Mouse (Mus musculus): ENCODE measurements around the gene Camk1d. TPM values are rescaled to one million over a fixed set of nuclear protein-coding genes. Genes with fewer than 3 reads are reported as not detected.

Gene Camk1d
- total RNA-seq, 2 experiments from 2014 or later: 159 to 180 TPM

DNA sequence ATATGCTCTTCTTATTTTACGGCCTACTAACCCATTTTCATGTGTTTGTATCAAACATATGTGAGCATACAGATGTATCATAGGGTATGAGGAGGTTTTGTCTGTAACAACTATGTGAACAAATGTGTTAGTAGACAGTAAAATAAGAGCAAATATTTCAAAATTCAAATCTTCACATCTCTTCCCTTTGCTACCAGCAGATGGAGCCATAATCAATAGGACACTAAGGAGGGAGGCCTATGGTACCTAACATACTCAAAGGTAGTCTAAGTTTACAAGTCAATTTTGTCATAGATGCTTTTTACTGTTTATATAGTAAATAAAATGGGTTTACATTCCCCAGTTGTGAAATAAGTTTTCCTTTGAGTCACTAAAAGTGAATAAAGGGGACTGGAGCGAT is 262.7 kb downstream of the Camk1d start:
- H3K4me3 ChIP-seq: no peak overlapping the region
- no peak overlapping the region for H3K27ac ChIP-seq
- DNase-seq (ENCODE audit: low spot score in 2 of 2): peak; percentile 39 to 49
- TF ChIP-seq CTCF (conservative IDR thresholded peaks at IDR 0.05): peak; percentile 88

DNA sequence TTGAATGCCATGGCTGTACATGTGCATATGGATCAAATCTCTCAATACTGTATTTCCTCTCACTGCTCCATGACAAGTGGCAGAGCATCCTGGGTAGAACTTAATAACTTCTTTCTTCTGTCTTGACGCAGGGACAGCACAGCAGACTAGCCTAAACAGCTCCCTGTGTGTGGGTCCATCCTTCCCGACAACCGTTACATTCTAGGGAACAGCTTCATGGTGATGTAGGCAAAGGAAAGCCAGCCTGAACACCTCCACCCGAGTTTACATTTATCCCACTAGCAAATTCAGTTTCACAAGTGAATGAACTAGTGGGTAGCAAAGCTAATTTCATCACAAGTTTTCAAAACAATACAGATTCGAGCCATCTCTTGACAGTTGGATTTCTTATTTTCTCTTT is 269.0 kb downstream of the Camk1d start:
- no peak overlapping the region for H3K4me3 ChIP-seq
- H3K27ac ChIP-seq: no peak overlapping the region; the same call in 1 of the 2 replicates
- TF ChIP-seq CTCF (conservative IDR thresholded peaks at IDR 0.05): no peak
- no peak for DNase-seq (ENCODE audit: low spot score in 2 of 2)

DNA sequence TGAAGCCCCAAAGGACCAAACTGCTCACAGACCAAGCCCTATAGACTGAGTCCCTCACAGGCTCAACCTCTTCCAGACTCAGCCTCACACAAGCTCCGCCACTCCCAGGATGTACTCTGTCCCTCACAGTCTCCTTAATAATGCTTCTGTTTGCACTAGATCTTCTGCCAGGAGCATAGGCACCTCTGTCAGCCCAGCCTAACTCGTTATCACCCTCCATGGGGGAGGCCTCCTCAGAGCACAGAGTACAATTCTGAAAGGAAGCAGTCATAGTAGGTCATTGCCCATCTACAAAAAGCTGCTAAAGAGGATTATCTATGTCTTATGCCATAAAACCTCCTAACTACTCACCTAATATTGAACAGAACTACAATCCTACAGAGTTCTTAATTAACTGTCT is 276.6 kb downstream of the Camk1d start:
- Histone ChIP-seq H3K4me3 (no peak overlapping the region), H3K27ac (no peak overlapping the region)
- no peak for DNase-seq (ENCODE audit: low spot score in 2 of 2)
- no peak for TF ChIP-seq CTCF (conservative IDR thresholded peaks at IDR 0.05)

DNA sequence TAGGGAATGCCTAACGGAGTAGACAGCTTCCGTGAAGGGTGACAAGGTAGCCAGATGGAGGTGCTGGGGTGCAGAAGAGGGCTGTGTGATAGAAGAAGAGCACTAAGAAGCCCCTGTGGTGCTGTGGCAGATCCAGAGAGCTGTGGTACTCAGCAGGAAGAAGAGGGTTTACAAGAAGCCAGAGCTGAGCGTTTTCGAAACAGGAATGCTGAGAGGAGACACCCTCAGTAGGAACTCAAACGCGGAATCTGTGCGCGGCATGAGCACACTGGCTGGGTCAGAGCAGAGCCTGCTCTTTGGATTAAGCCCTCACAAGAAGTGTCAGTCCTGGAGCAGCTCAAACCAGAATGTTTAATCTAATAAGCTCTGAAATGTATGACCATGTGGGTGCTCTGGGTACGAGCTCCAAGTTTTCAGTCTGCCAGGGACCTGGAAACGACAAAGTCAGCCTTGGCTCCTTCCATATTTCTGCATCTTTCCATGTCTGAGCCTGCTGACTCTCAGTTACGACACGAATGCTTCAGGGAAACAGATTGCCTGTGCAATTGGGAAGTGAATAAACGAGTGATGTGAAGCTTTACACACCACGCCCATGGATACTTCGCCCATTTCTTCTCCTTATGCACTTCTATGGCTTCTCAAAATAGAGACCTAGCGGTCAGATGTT is 278.6 kb downstream of the Camk1d start:
- peak overlapping the region; percentile 54; the same call in 1 of the 2 replicates for H3K27ac ChIP-seq
- DNase-seq (ENCODE audit: low spot score in 2 of 2): peak in 1 of 2 experiments; percentile 27
- no peak for TF ChIP-seq CTCF (conservative IDR thresholded peaks at IDR 0.05)

DNA sequence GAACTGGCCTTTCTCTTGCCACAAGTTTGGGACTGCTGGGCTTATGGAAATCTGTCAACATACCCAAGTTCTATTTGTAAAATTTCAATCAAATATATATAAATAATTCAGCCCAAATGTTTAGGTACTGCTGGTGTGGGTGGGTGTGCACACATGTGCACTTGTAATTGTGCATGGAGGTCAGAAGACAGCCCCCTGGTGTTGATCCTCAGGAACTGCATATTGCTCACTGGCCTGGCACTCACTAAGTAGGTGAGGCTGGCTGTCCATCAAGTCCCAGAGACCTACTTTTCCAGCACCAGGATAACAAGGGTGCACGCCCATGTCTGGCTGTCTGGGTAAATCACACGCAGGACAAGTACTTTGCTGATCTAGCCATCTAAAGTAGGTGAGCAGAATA is 283.0 kb downstream of the Camk1d start:
- Histone ChIP-seq H3K27ac (no peak overlapping the region), H3K4me3 (no peak overlapping the region)
- peak; percentile 70 for TF ChIP-seq CTCF (conservative IDR thresholded peaks at IDR 0.05)
- DNase-seq (ENCODE audit: low spot score in 2 of 2): no peak

More for the DNA sequence above, 278.6 kb downstream of the Camk1d start:
- H3K4me3 ChIP-seq: no peak overlapping the region

DNA sequence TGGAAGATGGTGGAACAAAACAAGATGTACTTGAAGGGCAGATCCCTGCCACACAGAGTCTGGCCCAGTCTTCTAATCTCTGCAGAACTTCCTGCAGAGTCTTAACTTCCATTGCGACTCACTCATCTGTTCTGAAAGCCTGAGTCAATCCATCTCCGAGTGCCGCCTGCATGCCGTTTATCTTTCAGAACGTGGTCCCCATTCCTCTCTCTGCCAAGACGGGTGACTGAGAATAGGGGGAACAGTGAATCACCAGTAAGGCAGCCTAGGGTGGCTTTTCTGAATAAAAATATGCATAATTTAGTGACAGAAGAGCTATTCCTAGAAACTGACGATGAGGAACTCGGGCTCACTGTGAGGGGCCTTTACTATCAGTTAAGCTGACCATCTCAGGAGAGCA is 284.4 kb downstream of the Camk1d start:
- no peak for TF ChIP-seq CTCF (conservative IDR thresholded peaks at IDR 0.05)
- Histone ChIP-seq H3K4me3 (no peak overlapping the region), H3K27ac (peak overlapping the region; percentile 25; the same call in 1 of the 2 replicates)
- peak; percentile 38 to 67 for DNase-seq (ENCODE audit: low spot score in 2 of 2)

DNA sequence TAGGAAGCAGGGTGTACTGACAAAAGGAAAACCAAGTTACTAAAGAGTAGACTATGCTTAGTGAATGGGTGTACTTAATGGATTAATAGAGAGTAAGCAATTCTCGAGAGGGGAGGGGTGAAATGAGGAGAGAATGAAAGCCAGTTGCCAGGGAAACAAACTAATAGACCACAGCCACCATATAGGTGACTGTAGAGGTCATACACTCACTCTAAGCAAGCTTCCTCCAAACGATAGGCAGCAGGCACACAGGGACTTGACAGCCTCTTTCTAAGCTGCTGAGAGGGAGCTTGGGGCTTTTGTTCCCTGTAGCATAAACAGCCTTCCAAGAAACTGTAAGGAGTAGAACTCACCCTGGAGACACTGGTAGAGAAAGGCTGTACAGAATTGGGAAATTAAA is 288.2 kb downstream of the Camk1d start:
- Histone ChIP-seq H3K27ac (no peak overlapping the region), H3K4me3 (no peak overlapping the region)
- no peak for DNase-seq (ENCODE audit: low spot score in 2 of 2)
- TF ChIP-seq CTCF (conservative IDR thresholded peaks at IDR 0.05): no peak

DNA sequence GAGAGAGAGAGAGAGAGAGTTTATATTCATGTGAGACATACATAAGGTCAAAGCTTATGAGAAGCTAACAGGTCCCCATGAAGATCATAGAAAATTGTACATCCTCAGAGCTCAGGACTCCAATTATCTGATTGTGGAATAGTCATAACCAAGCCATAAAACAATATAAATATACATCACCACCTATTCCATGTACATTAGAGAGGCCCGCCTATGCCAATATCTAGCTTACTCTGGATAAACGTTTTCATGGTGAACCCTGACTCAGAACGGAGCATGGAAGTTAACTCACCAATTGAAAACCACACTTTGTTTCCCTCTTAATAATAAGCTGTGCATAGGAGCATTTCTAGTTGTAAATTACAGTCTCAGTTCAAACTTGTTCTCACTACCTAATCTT is 288.7 kb downstream of the Camk1d start:
- TF ChIP-seq CTCF (conservative IDR thresholded peaks at IDR 0.05): no peak
- Histone ChIP-seq H3K4me3 (no peak overlapping the region), H3K27ac (no peak overlapping the region)
- no peak for DNase-seq (ENCODE audit: low spot score in 2 of 2)

DNA sequence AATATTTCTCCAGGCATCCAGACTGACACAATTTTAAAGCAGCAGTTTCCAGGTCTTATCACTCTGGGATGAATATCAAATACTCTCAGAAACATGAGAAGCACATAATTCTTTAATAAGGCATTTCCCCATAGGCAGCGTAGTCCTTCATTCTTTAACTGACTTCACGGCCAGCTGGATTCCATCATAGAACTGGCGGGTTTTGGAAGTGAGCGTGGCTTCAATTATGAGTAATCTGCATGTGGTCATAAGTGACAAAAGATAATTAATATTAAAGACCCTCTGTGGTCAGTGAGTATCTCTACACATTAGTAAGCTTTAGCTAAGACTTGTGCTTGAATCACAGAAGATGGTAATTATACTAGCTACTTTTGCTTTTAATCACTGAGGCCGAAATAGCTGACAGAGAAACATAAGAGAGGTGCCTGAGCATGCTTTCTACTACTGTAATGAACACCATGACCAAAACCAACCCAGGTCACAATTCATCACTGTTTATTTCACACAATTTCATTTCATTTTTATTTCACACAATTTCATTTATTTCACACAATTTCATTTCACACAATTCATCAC is 293.6 kb downstream of the Camk1d start:
- Histone ChIP-seq H3K4me3 (no peak overlapping the region), H3K27ac (no peak overlapping the region)
- no peak for TF ChIP-seq CTCF (conservative IDR thresholded peaks at IDR 0.05)
- DNase-seq (ENCODE audit: low spot score in 2 of 2): no peak

DNA sequence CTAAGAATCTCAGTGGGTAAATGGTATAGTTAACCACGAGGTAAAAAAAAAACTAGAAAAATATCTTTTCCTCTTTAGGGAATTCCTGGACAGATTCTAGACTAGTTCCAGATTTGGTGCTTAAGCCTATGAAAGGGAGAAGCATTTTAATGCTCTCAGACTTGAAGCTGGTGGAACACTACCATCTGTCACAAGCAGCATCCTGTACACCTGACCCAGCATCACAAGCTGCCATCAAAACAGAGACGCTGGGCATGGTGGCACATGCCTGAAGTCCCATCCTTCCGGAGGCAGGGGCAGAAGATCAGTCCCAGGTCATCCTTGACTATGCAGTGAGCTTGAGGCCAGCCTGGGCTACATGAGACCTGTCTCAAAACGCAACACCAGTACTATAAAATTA is 295.5 kb downstream of the Camk1d start:
- DNase-seq (ENCODE audit: low spot score in 2 of 2): no peak
- no peak overlapping the region; the same call in 1 of the 2 replicates for H3K27ac ChIP-seq
- no peak for TF ChIP-seq CTCF (conservative IDR thresholded peaks at IDR 0.05)
- H3K4me3 ChIP-seq: no peak overlapping the region

DNA sequence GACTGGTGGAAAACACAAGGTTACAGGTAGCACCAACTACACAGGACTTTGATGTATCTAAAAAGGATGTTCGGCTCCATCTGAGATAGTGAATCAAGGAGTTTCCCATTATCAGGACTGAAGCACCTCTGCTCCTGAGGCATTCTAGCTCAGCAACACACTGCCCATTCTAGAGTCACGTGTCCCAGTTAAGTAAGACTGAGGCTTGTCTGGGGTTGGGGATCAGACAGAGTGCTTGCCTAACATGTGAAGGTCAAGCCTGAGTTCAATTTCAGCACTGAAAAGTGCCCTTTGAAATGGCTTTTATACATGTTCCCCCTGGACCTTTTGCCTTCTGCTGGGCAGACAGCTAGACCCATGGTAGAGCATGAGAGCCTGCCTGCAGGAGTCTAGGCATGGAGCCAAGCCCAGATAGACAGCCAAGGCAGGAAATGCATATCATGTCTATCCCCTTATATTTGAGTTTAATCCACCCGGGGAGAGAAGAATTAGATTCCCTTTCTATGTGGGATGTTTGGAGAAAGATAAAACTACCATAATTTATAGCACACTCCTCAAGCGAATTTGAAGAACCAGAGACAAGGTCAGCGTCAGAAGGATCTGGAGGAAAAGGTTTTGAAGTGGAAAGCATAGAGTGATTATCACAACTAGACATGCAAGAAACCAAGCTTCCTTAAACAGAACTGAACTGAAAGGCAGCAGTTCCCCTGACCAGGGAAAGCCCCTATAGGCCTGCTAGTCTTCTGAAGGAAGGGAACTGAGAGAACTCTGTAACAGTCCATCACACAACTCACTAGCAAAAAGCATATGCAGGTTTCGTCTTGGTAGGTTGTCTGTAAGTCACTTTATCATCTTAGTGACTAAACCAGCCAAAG is 296.9 kb downstream of the Camk1d start:
- DNase-seq (ENCODE audit: low spot score in 2 of 2): no peak
- TF ChIP-seq CTCF (conservative IDR thresholded peaks at IDR 0.05): no peak
- Histone ChIP-seq H3K27ac (no peak overlapping the region), H3K4me3 (no peak overlapping the region)

DNA sequence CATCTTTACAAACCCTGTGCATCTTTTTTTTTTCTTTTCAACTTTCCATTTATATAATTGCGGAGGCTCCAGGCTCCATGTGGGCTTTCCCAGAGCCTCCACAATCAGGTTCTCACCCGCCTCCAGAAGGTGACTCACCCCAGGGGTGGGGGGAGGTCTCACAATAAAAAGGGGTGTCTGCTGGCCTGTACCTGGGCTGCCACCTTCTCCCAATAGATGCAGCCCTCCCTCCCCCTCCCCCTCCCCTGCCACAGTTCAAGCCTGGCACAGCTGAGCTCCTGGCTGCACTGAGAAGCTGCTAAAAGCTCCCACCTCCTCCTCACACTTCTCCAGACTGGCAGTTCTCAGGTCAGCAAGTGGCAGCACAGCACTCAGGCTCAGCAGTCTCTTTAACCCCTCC is 302.5 kb downstream of the Camk1d start:
- peak; percentile 50 to 55 for DNase-seq (ENCODE audit: low spot score in 2 of 2)
- Histone ChIP-seq H3K27ac (peak overlapping the region; percentile 62), H3K4me3 (no peak overlapping the region)
- no peak for TF ChIP-seq CTCF (conservative IDR thresholded peaks at IDR 0.05)

DNA sequence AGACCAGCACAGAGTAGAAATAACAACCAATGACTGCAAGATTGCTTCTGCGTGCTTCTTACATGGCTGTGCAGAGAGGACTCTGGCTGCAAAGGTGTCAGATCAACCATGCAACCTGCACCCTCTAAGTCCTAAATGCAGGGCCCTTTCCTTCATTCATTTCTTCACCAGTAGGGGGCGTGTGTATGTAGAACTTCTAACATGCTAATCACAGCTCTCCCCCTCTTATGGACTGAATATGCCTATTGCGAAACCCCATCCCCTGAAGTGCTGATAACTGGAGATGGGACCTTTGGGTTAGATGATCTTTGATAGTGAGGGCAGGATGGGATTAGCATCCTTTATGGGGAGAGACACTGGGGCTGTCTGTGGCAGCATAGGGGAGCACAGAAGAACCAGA is 310.5 kb downstream of the Camk1d start:
- Histone ChIP-seq H3K27ac (no peak overlapping the region), H3K4me3 (no peak overlapping the region)
- DNase-seq (ENCODE audit: low spot score in 2 of 2): peak in 1 of 2 experiments; percentile 46
- TF ChIP-seq CTCF (conservative IDR thresholded peaks at IDR 0.05): peak; percentile 78
